Comparison of ENCODE assay signal across 8 mouse cellular contexts in the genomic region with DNA sequence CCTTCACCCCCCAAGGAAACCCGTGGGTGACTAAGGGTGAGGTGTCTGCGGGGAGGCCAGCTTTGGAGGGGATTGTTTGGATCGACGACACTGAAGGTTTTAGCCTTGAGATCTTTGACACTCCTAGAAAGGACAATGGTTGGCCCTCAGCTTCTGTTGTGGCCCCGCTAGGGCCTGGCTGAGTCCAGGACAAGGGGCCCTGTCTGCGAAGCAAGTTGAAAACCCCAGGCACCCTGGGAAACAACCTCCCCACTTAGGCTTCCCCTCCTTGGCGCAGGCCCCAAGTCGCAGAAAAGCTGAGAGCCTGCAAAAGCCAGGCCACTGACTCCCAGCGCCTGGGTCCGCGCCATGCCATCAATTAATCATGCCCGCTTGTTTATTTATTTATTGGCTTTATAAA. TPM values are rescaled to one million over a fixed set of nuclear protein-coding genes. Genes with fewer than 3 reads are reported as not detected.
DNase-seq lines count a peak whose midpoint lies in the region; ATAC-seq and TF ChIP-seq lines count a peak whose summit lies in the region.

A gene (minus strand): TSS at position 282 of the 400 bp plus-strand sequence.

- H3K9me3 ChIP-seq in kidney, embryonic 15.5 days (replicated peaks) = no peaks in the 10 kb centered on the region
- no peaks in the 10 kb centered on the region for H3K9me3 ChIP-seq in forebrain, embryonic 15.5 days
- no peaks in the 10 kb centered on the region for H3K9me3 ChIP-seq in limb, embryonic 13.5 days

- ATAC-seq in kidney, embryonic 15.5 days (replicated peaks; ENCODE audit: low FRiP score) = no peak
- ATAC-seq in forebrain, embryonic 15.5 days (replicated peaks) = 0 out of 2 replicates have a peak, but pooled peaks have one; percentile 24
- no peak for ATAC-seq in limb, embryonic 13.5 days (ENCODE audit: low FRiP score, low read depth)

- peaks cover 72% of the 10 kb centered on the region for H3K27me3 ChIP-seq in kidney, embryonic 15.5 days
- H3K27me3 ChIP-seq in forebrain, embryonic 15.5 days = peaks cover 15% of the 10 kb centered on the region
- peaks cover 85% of the 10 kb centered on the region for H3K27me3 ChIP-seq in limb, embryonic 13.5 days
- H3K27me3 ChIP-seq in thymus, adult 2 months (ENCODE audit: control insufficient read depth, insufficient read depth, low read length) = no peaks in the 10 kb centered on the region; the same call in 1 of the 2 replicates

- no peak for DNase-seq in kidney, adult 9 months
- peak; percentile 61 for DNase-seq in cerebellum, adult 11-12 months
- DNase-seq in thymus, postnatal 14 days = no peak
- DNase-seq in thymus, adult 2 months = no peak
- no peak for DNase-seq in kidney, postnatal 4 days

- 22% methylated on average over 12 of the region's 12 CpGs for WGBS in kidney, embryonic 15.5 days
- WGBS in forebrain, embryonic 15.5 days = 30% methylated on average over 12 of the region's 12 CpGs
- 19% methylated on average over 12 of the region's 12 CpGs for WGBS in limb, embryonic 13.5 days
- WGBS in thymus, adult 2 months = 35% methylated on average over 12 of the region's 12 CpGs

- H3K4me3 ChIP-seq in kidney, embryonic 15.5 days (replicated peaks) = peak within 1 kb of the TSS; percentile 44
- peak within 1 kb of the TSS; percentile 60 for H3K4me3 ChIP-seq in forebrain, embryonic 15.5 days
- peak within 1 kb of the TSS; percentile 49 for H3K4me3 ChIP-seq in limb, embryonic 13.5 days
- no peak within 1 kb of the TSS for H3K4me3 ChIP-seq in thymus, adult 2 months (ENCODE audit: control insufficient read depth, insufficient read depth, low read length)

- peak within 1 kb of the TSS; percentile 25 for H3K9ac ChIP-seq in kidney, embryonic 15.5 days
- H3K9ac ChIP-seq in forebrain, embryonic 15.5 days (replicated peaks) = peak within 1 kb of the TSS; percentile 71
- peak within 1 kb of the TSS; percentile 62 for H3K9ac ChIP-seq in limb, embryonic 13.5 days

- no peak for TF ChIP-seq CTCF in thymus, adult 2 months (IDR thresholded peaks at IDR 0.05; ENCODE audit: borderline replicate concordance, control insufficient read depth, extremely low read depth, insufficient read depth, low read length, poor library complexity)

- no peak within 1 kb of the TSS for H3K27ac ChIP-seq in kidney, embryonic 15.5 days
- H3K27ac ChIP-seq in forebrain, embryonic 15.5 days (replicated peaks) = no peak within 1 kb of the TSS
- H3K27ac ChIP-seq in limb, embryonic 13.5 days = no peak within 1 kb of the TSS
- no peak within 1 kb of the TSS for H3K27ac ChIP-seq in thymus, adult 2 months (ENCODE audit: control insufficient read depth, insufficient read depth, low read length)

- H3K36me3 ChIP-seq in kidney, embryonic 15.5 days = no peaks in the 10 kb centered on the region
- H3K36me3 ChIP-seq in forebrain, embryonic 15.5 days = no peaks in the 10 kb centered on the region
- no peaks in the 10 kb centered on the region for H3K36me3 ChIP-seq in limb, embryonic 13.5 days
- no peaks in the 10 kb centered on the region for H3K36me3 ChIP-seq in thymus, adult 2 months (ENCODE audit: control insufficient read depth, insufficient read depth, low read length)

- TF ChIP-seq POLR2A in thymus, adult 2 months (IDR thresholded peaks at IDR 0.05; ENCODE audit: control insufficient read depth, extremely low read depth, insufficient read depth, low read length, poor library complexity) = no peak

- peak within 1 kb of the TSS; percentile 82 for H3K4me2 ChIP-seq in kidney, embryonic 15.5 days
- H3K4me2 ChIP-seq in forebrain, embryonic 15.5 days (replicated peaks) = peak within 1 kb of the TSS; percentile 99
- peak within 1 kb of the TSS; percentile 89 for H3K4me2 ChIP-seq in limb, embryonic 13.5 days (replicated peaks)

- peaks cover 8% of the 10 kb centered on the region; the same call in 1 of the 2 replicates for H3K4me1 ChIP-seq in kidney, embryonic 15.5 days
- peaks cover 11% of the 10 kb centered on the region for H3K4me1 ChIP-seq in forebrain, embryonic 15.5 days
- H3K4me1 ChIP-seq in limb, embryonic 13.5 days = peaks cover 7% of the 10 kb centered on the region
- H3K4me1 ChIP-seq in thymus, adult 2 months (replicated peaks; ENCODE audit: control insufficient read depth, insufficient read depth, low read length) = no peaks in the 10 kb centered on the region

RNA-seq across cellular contexts. Expression of the gene that starts here (rescaled TPM):
- 0.27 and 0.62 TPM in 2 replicates for polyA plus RNA-seq in kidney, embryonic 15.5 days (2015; fragmentation: Nextera tagmentation; extraction: Ambion mirVana)
- 26.6 and 28.8 TPM in 2 replicates for polyA plus RNA-seq in forebrain, embryonic 15.5 days (2015; fragmentation: Nextera tagmentation; extraction: Ambion mirVana)
- polyA plus RNA-seq in limb, embryonic 13.5 days (2015; fragmentation: Nextera tagmentation; extraction: Ambion mirVana) = 0.11 and 0.18 TPM in 2 replicates
- polyA plus RNA-seq in thymus, adult 2 months (2012; rRNA removed) = 0.23 and 0.26 TPM in 2 replicates

Comparison
In these comparisons a context has a peak if more than half of its experiments do, and no peak if none do; other contexts are left out.
1. RNA of the gene that starts here (polyA plus RNA-seq): 26.6 to 28.8 TPM in forebrain, embryonic 15.5 days; 0.27 to 0.62 TPM in kidney, embryonic 15.5 days, 0.23 to 0.26 TPM in thymus, adult 2 months and 0.11 to 0.18 TPM in limb, embryonic 13.5 days; every median in the first group is over 10 times any median in the second.
2. Peak in every context shown above with its lines, with median percentiles within 50 percentile points of each other: H3K4me2 ChIP-seq and H3K9ac ChIP-seq.